Comparison of ENCODE assay signal across 19 mouse cellular contexts in the genomic region with DNA sequence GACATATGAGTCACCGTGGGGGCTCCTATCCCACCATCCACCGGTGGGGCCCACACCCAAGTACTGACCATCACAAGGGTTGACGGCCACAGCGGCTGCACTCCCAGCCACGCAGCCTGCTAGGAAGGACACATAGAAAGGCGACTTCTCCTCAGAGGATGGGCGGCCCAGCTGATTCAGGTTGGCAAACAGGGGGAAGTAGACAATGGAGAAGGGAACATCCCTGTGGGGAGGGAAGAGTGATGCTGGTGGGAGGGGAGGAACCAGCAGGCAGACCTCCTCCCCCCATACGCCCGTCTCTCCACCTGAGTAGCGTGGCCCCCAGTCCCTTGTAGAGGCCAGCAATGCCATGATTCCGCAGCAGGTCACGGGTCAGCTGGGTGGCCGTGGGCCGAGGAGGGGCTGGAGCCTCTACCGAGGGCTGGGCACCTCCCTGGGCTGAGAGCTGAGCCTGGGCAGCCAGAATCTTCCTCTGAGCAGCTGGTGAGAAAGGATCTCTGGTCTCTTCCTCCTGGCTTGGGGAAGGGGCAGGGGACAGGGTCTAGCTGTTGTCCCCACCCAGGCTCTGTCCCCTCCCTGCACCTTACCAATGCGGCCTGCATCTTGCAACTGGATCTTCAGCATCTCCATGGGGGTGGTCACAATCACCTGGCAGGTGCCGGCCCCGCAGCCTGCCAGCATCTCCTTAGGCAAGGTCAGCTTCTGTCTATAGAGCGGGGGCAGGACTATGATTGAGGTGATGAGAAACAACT. TPM values are rescaled to one million over a fixed set of nuclear protein-coding genes. Genes with fewer than 3 reads are reported as not detected.
DNase-seq lines count a peak whose midpoint lies in the region; ATAC-seq lines count a peak whose summit lies in the region.
"Had no signal": no experiment of that assay in that cellular context is flagged by ENCODE, and none has a peak within 500 bp of the region (broad histone marks: within the 10 kb centered on the region; RNA-seq: fewer than 3 reads in every experiment).

No protein-coding gene starts in this region.

- H3K36me3 ChIP-seq in midbrain, embryonic 12.5 days = peaks cover 34% of the 10 kb centered on the region
- H3K36me3 ChIP-seq in midbrain, embryonic 11.5 days (ENCODE audit: control insufficient read depth, insufficient read depth, low read length) = no peaks in the 10 kb centered on the region; the same call in 1 of the 2 replicates

- no peak overlapping the region for H3K4me3 ChIP-seq in midbrain, embryonic 12.5 days
- H3K4me3 ChIP-seq in midbrain, embryonic 11.5 days (ENCODE audit: low read depth, low read length) = no peak overlapping the region
- no peak overlapping the region for H3K4me3 ChIP-seq in brown adipose tissue, adult 24 weeks (ENCODE audit: insufficient read depth, low read depth, low read length)
- H3K4me3 ChIP-seq: embryonic facial prominence, embryonic 13.5 days; erythroblast, embryonic 14.5 days; forebrain, embryonic 12.5 days; heart, embryonic 15.5 days had no signal

- peak; percentile 73 for DNase-seq in cerebellum, adult 11-12 months
- no peak for DNase-seq in cerebellum, postnatal 4 days (ENCODE audit: low spot score in 2 of 2)
- peak; percentile 10 for DNase-seq in gastrocnemius, postnatal 14 days
- no peak for DNase-seq in gastrocnemius, postnatal 4 days (ENCODE audit: low spot score in 2 of 2)
- no peak for DNase-seq in midbrain, embryonic 11.5 days (ENCODE audit: low spot score, missing footprints)
- DNase-seq: embryo, embryonic 11 days; lung, adult 18-20 months; lung, postnatal 10 days; midbrain, embryonic 14.5 days; thymus, postnatal 36 days had no signal

- intact Hi-C loops in gastrocnemius, postnatal 14 days (cut with DNase I; ENCODE audit: low total_unique reads) = no loop called here

- no peak overlapping the region for H3K4me2 ChIP-seq in midbrain, embryonic 12.5 days (replicated peaks)
- H3K4me2 ChIP-seq in midbrain, embryonic 11.5 days = no peak overlapping the region
- H3K4me2 ChIP-seq: embryonic facial prominence, embryonic 13.5 days; forebrain, embryonic 12.5 days; heart, embryonic 15.5 days; liver, embryonic 11.5 days had no signal

- H3K9me3 ChIP-seq in midbrain, embryonic 12.5 days = no peaks in the 10 kb centered on the region
- H3K9me3 ChIP-seq in midbrain, embryonic 11.5 days (ENCODE audit: control insufficient read depth, low read length) = no peaks in the 10 kb centered on the region
- H3K9me3 ChIP-seq: embryonic facial prominence, embryonic 13.5 days; forebrain, embryonic 12.5 days; heart, embryonic 15.5 days had no signal

- peaks cover 8% of the 10 kb centered on the region for H3K27me3 ChIP-seq in midbrain, embryonic 12.5 days
- H3K27me3 ChIP-seq in midbrain, embryonic 11.5 days (ENCODE audit: control insufficient read depth, insufficient read depth, low read length) = no peaks in the 10 kb centered on the region
- H3K27me3 ChIP-seq: embryonic facial prominence, embryonic 13.5 days; forebrain, embryonic 12.5 days; heart, embryonic 15.5 days had no signal

- H3K9ac ChIP-seq in midbrain, embryonic 12.5 days (replicated peaks) = peak overlapping the region; percentile 39; the same call in 1 of the 2 replicates
- no peak overlapping the region for H3K9ac ChIP-seq in midbrain, embryonic 11.5 days (ENCODE audit: low read length)
- H3K9ac ChIP-seq: forebrain, embryonic 12.5 days; heart, embryonic 15.5 days had no signal

- 91% methylated on average over 19 of the region's 19 CpGs for WGBS in midbrain, embryonic 12.5 days
- 96% methylated on average over 19 of the region's 19 CpGs for WGBS in midbrain, embryonic 11.5 days

- no peak for ATAC-seq in midbrain, embryonic 12.5 days (ENCODE audit: low FRiP score, low read depth)
- no peak for ATAC-seq in midbrain, embryonic 11.5 days (ENCODE audit: low FRiP score)
- ATAC-seq: CD4-positive, CD25-positive, alpha-beta regulatory T cell, adult 4 months; intestine, postnatal 0 days had no signal

- no peak overlapping the region for H3K27ac ChIP-seq in midbrain, embryonic 12.5 days (replicated peaks)
- H3K27ac ChIP-seq in midbrain, embryonic 11.5 days (ENCODE audit: low read depth, low read length) = no peak overlapping the region
- H3K27ac ChIP-seq in brown adipose tissue, adult 24 weeks (replicated peaks; ENCODE audit: low read depth, low read length) = peak overlapping the region; percentile 93; the same call in 1 of the 2 replicates
- H3K27ac ChIP-seq: embryonic facial prominence, embryonic 13.5 days; forebrain, embryonic 12.5 days; heart, embryonic 15.5 days had no signal

- peaks cover 62% of the 10 kb centered on the region for H3K4me1 ChIP-seq in midbrain, embryonic 12.5 days
- peaks cover 36% of the 10 kb centered on the region for H3K4me1 ChIP-seq in midbrain, embryonic 11.5 days (ENCODE audit: control insufficient read depth, insufficient read depth, low read length)
- peaks cover 22% of the 10 kb centered on the region for H3K4me1 ChIP-seq in brown adipose tissue, adult 24 weeks (ENCODE audit: control insufficient read depth, insufficient read depth, insufficient read length, low read length)

RNA-seq across cellular contexts. Expression of gene Cend1, which starts 2.3 kb away (rescaled TPM):
- under 1 TPM; 0.47 to 0.82 TPM for total RNA-seq in gastrocnemius, postnatal 14 days (2021)
- total RNA-seq in gastrocnemius, postnatal 4 days (2021) = under 1 TPM; 0.34 to 0.49 TPM
- polyA plus RNA-seq in midbrain, embryonic 12.5 days (2016; fragmentation: Nextera tagmentation; extraction: Ambion mirVana) = 19.3 and 22.7 TPM in 2 replicates
- polyA plus RNA-seq in midbrain, embryonic 11.5 days (2014; fragmentation: Nextera tagmentation; extraction: Ambion mirVana) = 5.8 and 5.9 TPM in 2 replicates
- polyA plus RNA-seq in brown adipose tissue, adult 24 weeks (2012; ENCODE audit: insufficient read depth, insufficient read length, missing spikeins) = 2.6 and 6.4 TPM in 2 replicates
- polyA plus RNA-seq: CD4-positive, CD25-positive, alpha-beta regulatory T cell, adult 4 months; erythroblast, embryonic 14.5 days had no signal

RNA-seq across cellular contexts. Expression of gene Slc25a22, which starts 6.1 kb away (rescaled TPM):
- 10 to 100 TPM; 14.8 to 32.4 TPM for total RNA-seq in gastrocnemius, postnatal 14 days (2021)
- total RNA-seq in gastrocnemius, postnatal 4 days (2021) = 10 to 100 TPM; 16.4 to 25.2 TPM
- 52.6 and 52.7 TPM in 2 replicates for polyA plus RNA-seq in midbrain, embryonic 12.5 days (2016; fragmentation: Nextera tagmentation; extraction: Ambion mirVana)
- 31.2 and 31.9 TPM in 2 replicates for polyA plus RNA-seq in midbrain, embryonic 11.5 days (2014; fragmentation: Nextera tagmentation; extraction: Ambion mirVana)
- 79.8 and 96.8 TPM in 2 replicates for polyA plus RNA-seq in brown adipose tissue, adult 24 weeks (2012; ENCODE audit: insufficient read depth, insufficient read length, missing spikeins)

RNA-seq across cellular contexts. Expression of gene Pidd1, which starts 12.2 kb away (rescaled TPM):
- under 1 TPM; 0.55 to 0.75 TPM for total RNA-seq in gastrocnemius, postnatal 14 days (2021)
- total RNA-seq in gastrocnemius, postnatal 4 days (2021) = 1 to 10 TPM; 4.0 to 4.5 TPM
- 9.6 and 12.3 TPM in 2 replicates for polyA plus RNA-seq in midbrain, embryonic 12.5 days (2016; fragmentation: Nextera tagmentation; extraction: Ambion mirVana)
- 7.4 and 7.8 TPM in 2 replicates for polyA plus RNA-seq in midbrain, embryonic 11.5 days (2014; fragmentation: Nextera tagmentation; extraction: Ambion mirVana)
- polyA plus RNA-seq in brown adipose tissue, adult 24 weeks (2012; ENCODE audit: insufficient read depth, insufficient read length, missing spikeins) = 0.58 and 0.75 TPM in 2 replicates

RNA-seq across cellular contexts. Expression of gene Rplp2, which starts 15.6 kb away (rescaled TPM):
- total RNA-seq in gastrocnemius, postnatal 14 days (2021) = 100 to 1,000 TPM; 730 to 819 TPM
- 1,000 to 10,000 TPM; 1,111 to 1,331 TPM for total RNA-seq in gastrocnemius, postnatal 4 days (2021)
- 884 and 899 TPM in 2 replicates for polyA plus RNA-seq in midbrain, embryonic 12.5 days (2016; fragmentation: Nextera tagmentation; extraction: Ambion mirVana)
- 891 and 959 TPM in 2 replicates for polyA plus RNA-seq in midbrain, embryonic 11.5 days (2014; fragmentation: Nextera tagmentation; extraction: Ambion mirVana)
- polyA plus RNA-seq in brown adipose tissue, adult 24 weeks (2012; ENCODE audit: insufficient read depth, insufficient read length, missing spikeins) = 1,680 and 2,099 TPM in 2 replicates

RNA-seq across cellular contexts. Expression of gene Gatd1, which starts 17.7 kb away (rescaled TPM):
- 1 to 10 TPM; 6.2 to 9.6 TPM for total RNA-seq in gastrocnemius, postnatal 14 days (2021)
- total RNA-seq in gastrocnemius, postnatal 4 days (2021) = 10 to 100 TPM; 18.3 to 19.5 TPM
- polyA plus RNA-seq in midbrain, embryonic 12.5 days (2016; fragmentation: Nextera tagmentation; extraction: Ambion mirVana) = 47.0 and 48.2 TPM in 2 replicates
- 34.0 and 36.1 TPM in 2 replicates for polyA plus RNA-seq in midbrain, embryonic 11.5 days (2014; fragmentation: Nextera tagmentation; extraction: Ambion mirVana)
- 19.9 and 23.3 TPM in 2 replicates for polyA plus RNA-seq in brown adipose tissue, adult 24 weeks (2012; ENCODE audit: insufficient read depth, insufficient read length, missing spikeins)

Comparison
In these comparisons a context has a peak if more than half of its experiments do, and no peak if none do; other contexts are left out.
1. DNase-seq: peak in cerebellum, adult 11-12 months (single experiment) and gastrocnemius, postnatal 14 days (single experiment); none in cerebellum, postnatal 4 days (0 of 2), gastrocnemius, postnatal 4 days (0 of 2) and midbrain, embryonic 11.5 days (single experiment).